Mouse (Mus musculus) stomach, embryonic 16.5 days (tissue): Measurements from ENCODE around the gene Bfsp2. TPM values are rescaled to one million over a fixed set of nuclear protein-coding genes. Genes with fewer than 3 reads are reported as not detected.

Experiments used
- ATAC-seq: fragments of 200-750 bp; cut with Nextera tagmentation; 2 replicates; pipeline ENCODE4 v1.8.0; 2017; ENCODE audit warnings: moderate number of reproducible peaks, moderate TSS enrichment; ENCODE audit not compliant: insufficient read depth, low FRiP score
- H3K27ac ChIP-seq: fragments of 300-500 bp; sonication (generic); 2 replicates; pipeline ENCODE4 v1.5.1; 2014; ENCODE audit warnings: low read length
- H3K27me3 ChIP-seq: fragments of 300-500 bp; sonication (generic); 2 replicates; pipeline ENCODE4 v1.6.1; 2014; ENCODE audit warnings: low read length, control low read depth, mixed read lengths; ENCODE audit not compliant: control insufficient read depth, insufficient read depth
- H3K36me3 ChIP-seq: fragments of 300-500 bp; sonication (generic); 2 replicates; pipeline ENCODE4 v1.6.1; 2014; ENCODE audit warnings: low read length; ENCODE audit not compliant: control insufficient read depth, insufficient read depth
- H3K4me1 ChIP-seq: fragments of 300-500 bp; sonication (generic); 2 replicates; pipeline ENCODE4 v1.6.1; 2014; ENCODE audit warnings: low read length, control low read depth, mixed read lengths; ENCODE audit not compliant: control insufficient read depth, insufficient read depth
- H3K4me2 ChIP-seq: fragments of 300-500 bp; sonication (generic); 2 replicates; pipeline ENCODE4 v1.6.1; 2014; ENCODE audit warnings: low read depth, low read length, mixed read lengths
- H3K4me3 ChIP-seq: fragments of 300-500 bp; sonication (generic); replicated peaks from 2 replicates; pipeline ENCODE4 v1.5.1; 2014; ENCODE audit warnings: mild to moderate bottlenecking, low read length
- H3K9ac ChIP-seq: fragments of 300-500 bp; sonication (generic); 2 replicates; pipeline ENCODE4 v1.6.1; 2014; ENCODE audit warnings: low read length
- H3K9me3 ChIP-seq: fragments of 300-500 bp; sonication (generic); replicated peaks from 2 replicates; pipeline ENCODE4 v1.6.1; 2016; ENCODE audit warnings: low read length, control low read depth; ENCODE audit not compliant: control insufficient read depth
- WGBS: fragments of 180-500 bp; shearing (Covaris S2); extraction: QIAGEN DNeasy Blood & Tissue Kit; methylation state at CpG from one replicate; pipeline ENCODE4 v1.1.7; 2014; 5-methylcytosine and 5-hydroxymethylcytosine counted together
- polyA plus RNA-seq: library from polyadenylated mRNA; unstranded; fragments of >200 nt; fragmentation: Nextera tagmentation; extraction: Ambion mirVana; gene quantifications from 2 replicates; pipeline ENCODE4 v1.2.1, GENCODE M21; 2015

Gene Bfsp2
- polyA plus RNA-seq, 1 experiment from 2014 or later = 0.72 TPM

- no peak overlapping the region for H3K9ac ChIP-seq
- 0 out of 2 replicates have a peak, but pooled peaks cover 3% of the 10 kb centered on the region for H3K9me3 ChIP-seq
- H3K36me3 ChIP-seq = no peaks in the 10 kb centered on the region
- no peaks in the 10 kb centered on the region for H3K27me3 ChIP-seq
- H3K27ac ChIP-seq = no peak overlapping the region
- H3K4me3 ChIP-seq = no peak overlapping the region
- no peak overlapping the region for H3K4me2 ChIP-seq
- 87% methylated on average over 1 of the region's 1 CpGs for WGBS
- peaks cover 7% of the 10 kb centered on the region; the same call in 1 of the 2 replicates for H3K4me1 ChIP-seq
- no peak for ATAC-seq
Observed at GRCm38 (mm10) chr9:103504646-103505045, 24.4 kb upstream of the Bfsp2 start.

DNA sequence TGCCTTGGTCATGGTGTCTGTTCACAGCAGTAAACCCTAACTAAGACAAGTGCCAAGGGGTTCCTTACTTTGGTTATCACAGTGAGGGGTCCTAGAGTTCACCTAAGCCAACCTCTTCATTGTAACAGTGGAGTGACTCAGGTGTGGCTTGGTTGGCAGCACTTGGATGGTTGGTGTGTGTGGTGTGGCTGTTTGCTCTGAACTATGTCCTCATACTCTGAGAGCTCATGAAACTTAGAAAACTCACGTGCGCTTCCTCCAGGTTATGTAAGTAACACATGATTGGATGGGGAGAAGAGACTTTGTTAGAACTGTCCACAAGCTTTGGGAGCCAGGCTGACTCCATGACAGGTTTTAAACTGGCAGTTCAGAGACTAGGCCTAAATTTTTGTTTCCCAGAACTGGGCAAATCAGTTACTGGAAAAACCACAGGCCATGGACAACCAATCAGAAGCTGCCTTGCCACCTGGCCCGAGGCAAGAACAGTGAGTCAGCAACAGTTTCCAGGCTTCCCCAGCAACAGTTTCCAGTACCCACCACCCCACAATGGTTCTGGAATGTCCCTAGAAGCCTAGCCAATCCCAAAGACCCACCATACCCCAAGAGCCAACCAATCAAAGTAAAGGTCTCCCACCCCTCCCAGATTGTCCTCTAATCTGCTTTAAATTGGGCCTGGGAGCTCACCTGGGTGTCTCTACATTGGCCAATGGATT lies 23.5 kb upstream of the Bfsp2 start:
- Histone ChIP-seq H3K4me2 (no peak overlapping the region), H3K4me3 (no peak overlapping the region), H3K27ac (no peak overlapping the region), H3K27me3 (no peaks in the 10 kb centered on the region), H3K9me3 (0 out of 2 replicates have a peak, but pooled peaks cover 3% of the 10 kb centered on the region), H3K4me1 (peaks cover 7% of the 10 kb centered on the region; the same call in 1 of the 2 replicates), H3K9ac (no peak overlapping the region), H3K36me3 (no peaks in the 10 kb centered on the region)
- 88% methylated on average over 3 of the region's 3 CpGs for WGBS
- no peak for ATAC-seq

DNA sequence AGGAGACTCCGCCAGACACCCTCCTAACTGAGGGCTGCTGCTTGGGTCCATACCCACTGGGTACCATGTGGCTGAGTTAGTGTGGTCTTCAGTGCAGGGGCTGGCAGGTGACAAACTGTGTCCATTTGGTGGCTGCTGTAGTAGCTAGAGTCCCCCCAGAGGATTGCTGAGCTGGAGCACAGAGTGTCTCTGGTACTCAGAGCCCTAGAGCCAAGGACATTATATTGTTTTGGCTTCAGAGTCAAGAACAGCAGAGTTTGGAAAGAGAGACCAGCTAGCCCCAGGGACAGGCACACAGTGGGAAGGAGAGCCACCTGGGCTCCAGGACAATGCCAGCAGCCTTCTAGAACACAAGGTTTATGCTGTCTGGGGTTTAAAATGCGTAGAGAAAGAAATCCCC lies 22.4 kb upstream of the Bfsp2 start:
- Histone ChIP-seq H3K27ac (no peak overlapping the region), H3K4me1 (peaks cover 7% of the 10 kb centered on the region; the same call in 1 of the 2 replicates), H3K27me3 (no peaks in the 10 kb centered on the region), H3K36me3 (no peaks in the 10 kb centered on the region), H3K9ac (no peak overlapping the region), H3K9me3 (0 out of 2 replicates have a peak, but pooled peaks cover 3% of the 10 kb centered on the region), H3K4me3 (no peak overlapping the region), H3K4me2 (no peak overlapping the region)
- no peak for ATAC-seq
- 93% methylated on average over 2 of the region's 2 CpGs for WGBS

DNA sequence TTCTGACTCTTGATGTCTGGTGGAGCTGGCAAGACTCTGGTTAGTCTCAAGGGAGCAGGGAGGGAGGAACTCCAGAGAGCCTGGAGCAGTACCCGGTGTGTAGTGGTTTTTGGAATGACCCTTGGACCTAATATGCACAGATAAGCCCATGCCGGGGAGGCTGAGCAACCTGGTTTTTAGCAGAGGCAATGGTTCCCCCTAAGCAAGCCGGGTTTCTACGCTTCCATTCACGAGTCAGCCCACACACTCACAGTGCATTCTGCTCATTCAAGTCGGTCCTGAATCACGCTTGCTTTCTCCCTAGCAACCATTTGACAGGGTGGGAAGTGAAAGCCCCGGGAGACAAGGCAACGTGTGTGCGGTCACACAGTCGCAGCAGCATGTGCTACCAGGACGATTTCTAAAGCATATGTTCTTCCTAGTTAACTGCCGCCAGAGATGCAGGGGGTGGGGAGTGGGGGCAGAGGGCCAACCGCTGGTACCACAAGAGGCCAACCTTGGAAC lies 21.7 kb upstream of the Bfsp2 start:
- no peak overlapping the region for H3K4me3 ChIP-seq
- peaks cover 7% of the 10 kb centered on the region; the same call in 1 of the 2 replicates for H3K4me1 ChIP-seq
- no peak overlapping the region for H3K9ac ChIP-seq
- no peak overlapping the region for H3K4me2 ChIP-seq
- no peaks in the 10 kb centered on the region for H3K36me3 ChIP-seq
- no peaks in the 10 kb centered on the region for H3K27me3 ChIP-seq
- 0 out of 2 replicates have a peak, but pooled peaks cover 3% of the 10 kb centered on the region for H3K9me3 ChIP-seq
- no peak overlapping the region for H3K27ac ChIP-seq
- ATAC-seq = no peak
- 25% methylated on average over 14 of the region's 14 CpGs for WGBS

GRCm38 (mm10) chr9:103499366-103499765 lies 19.1 kb upstream of the Bfsp2 start:
- no peak for ATAC-seq
- H3K36me3 ChIP-seq = no peaks in the 10 kb centered on the region
- no peak overlapping the region for H3K27ac ChIP-seq
- 0 out of 2 replicates have a peak, but pooled peaks cover 3% of the 10 kb centered on the region for H3K9me3 ChIP-seq
- 92% methylated on average over 18 of the region's 18 CpGs for WGBS
- no peaks in the 10 kb centered on the region for H3K4me1 ChIP-seq
- H3K9ac ChIP-seq = no peak overlapping the region
- H3K4me2 ChIP-seq = no peak overlapping the region
- H3K27me3 ChIP-seq = no peaks in the 10 kb centered on the region
- no peak overlapping the region for H3K4me3 ChIP-seq

- Histone ChIP-seq H3K27ac (no peak overlapping the region), H3K27me3 (no peaks in the 10 kb centered on the region), H3K4me3 (no peak overlapping the region), H3K4me1 (no peaks in the 10 kb centered on the region), H3K9me3 (0 out of 2 replicates have a peak, but pooled peaks cover under 1% of the 10 kb centered on the region), H3K4me2 (no peak overlapping the region), H3K9ac (no peak overlapping the region), H3K36me3 (no peaks in the 10 kb centered on the region)
- WGBS = 62% methylated on average over 8 of the region's 8 CpGs
- ATAC-seq = no peak
Observed at GRCm38 (mm10) chr9:103498699-103499098, 18.5 kb upstream of the Bfsp2 start.

DNA sequence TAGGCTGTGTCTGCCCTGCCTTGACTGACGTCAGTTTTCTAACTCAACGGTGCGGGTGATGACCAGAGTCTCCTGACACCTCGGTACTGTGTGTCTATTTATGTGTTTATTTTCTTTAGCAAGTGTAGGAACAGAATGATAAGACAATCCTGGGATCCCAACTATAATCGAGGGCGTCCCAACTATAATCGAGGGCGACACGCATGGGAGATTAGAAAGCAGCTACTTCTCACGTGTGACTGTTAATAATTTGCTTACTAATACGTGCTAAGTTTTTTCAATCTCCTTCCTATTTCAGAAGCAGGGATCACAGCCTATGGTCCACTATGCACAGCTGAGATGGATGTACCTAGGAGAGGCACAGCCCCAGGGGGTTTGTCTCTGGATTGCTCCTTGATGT lies 15.2 kb upstream of the Bfsp2 start:
- ATAC-seq = no peak
- Histone ChIP-seq H3K36me3 (no peaks in the 10 kb centered on the region), H3K4me1 (no peaks in the 10 kb centered on the region), H3K4me2 (no peak overlapping the region), H3K9me3 (no peaks in the 10 kb centered on the region), H3K27ac (no peak overlapping the region), H3K9ac (no peak overlapping the region), H3K27me3 (no peaks in the 10 kb centered on the region), H3K4me3 (no peak overlapping the region)
- 84% methylated on average over 11 of the region's 11 CpGs for WGBS

DNA sequence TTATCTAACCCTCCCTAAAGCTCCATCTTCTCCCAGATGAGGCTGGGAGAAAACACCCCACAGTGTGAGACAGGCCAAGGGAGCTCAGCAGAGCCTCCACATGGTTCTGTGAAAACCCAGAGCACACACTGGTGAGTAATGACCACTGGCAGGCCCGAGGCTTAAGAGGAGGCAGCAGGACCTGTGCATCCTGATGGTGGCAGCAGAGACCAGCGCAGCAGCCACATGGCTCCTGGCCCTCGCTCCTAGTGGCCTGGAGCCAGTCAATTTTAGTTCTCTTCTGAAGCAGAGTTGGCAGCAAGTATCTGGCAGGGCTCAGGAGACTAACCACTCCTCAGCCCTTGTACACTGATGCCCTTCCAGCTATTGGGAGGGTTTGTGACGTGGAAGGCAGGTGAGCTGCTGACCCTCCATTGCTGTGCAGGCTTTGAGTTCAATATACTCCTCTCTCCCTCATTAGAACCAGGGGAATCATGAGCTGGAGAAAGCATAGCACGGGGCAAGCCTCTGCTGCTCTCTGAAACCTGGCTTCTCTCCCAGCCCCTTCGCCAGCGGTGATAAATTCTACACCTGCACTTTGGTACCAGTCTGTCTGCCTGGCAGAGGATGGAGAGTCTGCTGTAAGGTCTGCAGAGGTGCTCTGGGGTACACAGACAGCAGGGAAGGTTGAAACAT lies 14.3 kb upstream of the Bfsp2 start:
- WGBS = 28% methylated on average over 7 of the region's 7 CpGs
- no peak overlapping the region; the same call in 1 of the 2 replicates for H3K9ac ChIP-seq
- H3K4me3 ChIP-seq = no peak overlapping the region
- no peaks in the 10 kb centered on the region for H3K27me3 ChIP-seq
- peak; percentile 81 for ATAC-seq
- no peaks in the 10 kb centered on the region for H3K36me3 ChIP-seq
- H3K4me2 ChIP-seq = no peak overlapping the region
- no peak overlapping the region for H3K27ac ChIP-seq
- H3K4me1 ChIP-seq = no peaks in the 10 kb centered on the region
- no peaks in the 10 kb centered on the region for H3K9me3 ChIP-seq

DNA sequence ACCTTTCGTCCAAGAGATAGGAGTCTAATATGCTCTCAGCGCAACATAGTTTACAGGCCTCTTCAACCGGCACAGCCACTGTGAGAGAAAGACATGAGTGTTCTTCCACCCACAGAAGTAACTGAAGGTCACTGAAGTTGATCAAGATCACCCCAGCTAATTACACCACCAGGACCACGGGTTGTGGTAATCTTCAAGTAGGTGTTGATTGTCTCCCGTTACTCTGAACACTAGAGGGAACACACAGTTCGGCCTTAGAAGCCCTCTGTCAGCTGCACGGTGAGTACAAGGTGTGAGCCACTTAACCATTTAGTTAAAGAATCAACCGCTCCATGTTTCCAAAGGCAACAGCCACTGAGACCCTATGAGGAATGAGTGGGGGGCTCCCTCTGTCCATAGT lies 11.8 kb upstream of the Bfsp2 start:
- no peak overlapping the region for H3K27ac ChIP-seq

More for the DNA sequence above, 11.8 kb upstream of the Bfsp2 start:
- H3K9me3 ChIP-seq = no peaks in the 10 kb centered on the region
- no peak overlapping the region for H3K4me2 ChIP-seq
- H3K4me3 ChIP-seq = no peak overlapping the region
- H3K36me3 ChIP-seq = no peaks in the 10 kb centered on the region
- ATAC-seq = no peak
- H3K27me3 ChIP-seq = no peaks in the 10 kb centered on the region
- 77% methylated on average over 8 of the region's 8 CpGs for WGBS
- H3K9ac ChIP-seq = no peak overlapping the region
- H3K4me1 ChIP-seq = no peaks in the 10 kb centered on the region
